Mouse (Mus musculus) kidney, postnatal 0 days (tissue): ENCODE measurements around the gene Gtpbp1. TPM values are rescaled to one million over a fixed set of nuclear protein-coding genes. Genes with fewer than 3 reads are reported as not detected.

Source experiments
- ATAC-seq: fragments of 200-750 bp; cut with Nextera tagmentation; replicated peaks from 2 replicates; pipeline ENCODE4 v1.8.0; 2017; ENCODE audit warnings: low read depth, moderate number of reproducible peaks, moderate TSS enrichment, moderate library complexity; ENCODE audit not compliant: low FRiP score
- DNase-seq: peaks from one replicate; pipeline ENCODE4 v3.0.0-alpha.2; 2016; ENCODE audit warnings: low spot score
- H3K27ac ChIP-seq: fragments of 300-500 bp; sonication (generic); 2 replicates; pipeline ENCODE4 v1.5.1; 2014; ENCODE audit warnings: mild to moderate bottlenecking
- H3K27me3 ChIP-seq: fragments of 300-500 bp; sonication (generic); 2 replicates; pipeline ENCODE4 v1.6.1; 2014; ENCODE audit warnings: low read length, mixed read lengths; ENCODE audit not compliant: insufficient read depth
- H3K36me3 ChIP-seq: fragments of 300-500 bp; sonication (generic); 2 replicates; pipeline ENCODE4 v1.6.1; 2014; ENCODE audit warnings: low read length, mixed read lengths; ENCODE audit not compliant: insufficient read depth
- H3K4me1 ChIP-seq: fragments of 300-500 bp; sonication (generic); replicated peaks from 2 replicates; pipeline ENCODE4 v1.6.1; 2014; ENCODE audit warnings: antibody characterized with exemption, low read length, mixed read lengths; ENCODE audit not compliant: insufficient read depth
- H3K4me2 ChIP-seq: fragments of 300-500 bp; sonication (generic); 2 replicates; pipeline ENCODE4 v1.6.1; 2014; ENCODE audit warnings: mild to moderate bottlenecking, low read length, moderate library complexity, mixed read lengths
- H3K4me3 ChIP-seq: fragments of 300-500 bp; sonication (generic); replicated peaks from 2 replicates; pipeline ENCODE4 v1.5.1; 2014; ENCODE audit warnings: low read depth, low read length
- H3K9ac ChIP-seq: fragments of 300-500 bp; sonication (generic); 2 replicates; pipeline ENCODE4 v1.6.1; 2014; ENCODE audit warnings: low read depth, low read length
- H3K9me3 ChIP-seq: fragments of 300-500 bp; sonication (generic); replicated peaks from 2 replicates; pipeline ENCODE4 v1.6.1; 2016; ENCODE audit warnings: low read length, inconsistent platforms, mixed read lengths
- CTCF ChIP-seq: IDR thresholded peaks from 2 replicates; pipeline ENCODE4 v1.5.1; 2016; ENCODE audit warnings: antibody characterized with exemption, low read depth, mild to moderate bottlenecking, moderate library complexity
- WGBS: fragments of 180-500 bp; shearing (Covaris S2); extraction: QIAGEN DNeasy Blood & Tissue Kit; methylation state at CpG from one replicate; pipeline ENCODE4 v1.1.7; 2014; 5-methylcytosine and 5-hydroxymethylcytosine counted together
- polyA plus RNA-seq: library from polyadenylated mRNA; unstranded; fragments of >200 nt; fragmentation: Nextera tagmentation; extraction: Ambion mirVana; gene quantifications from 2 replicates; pipeline ENCODE4 v1.2.1, GENCODE M21; 2015

Gtpbp1 gene
- polyA plus RNA-seq, 1 experiment from 2014 or later: 24.3 TPM

DNA sequence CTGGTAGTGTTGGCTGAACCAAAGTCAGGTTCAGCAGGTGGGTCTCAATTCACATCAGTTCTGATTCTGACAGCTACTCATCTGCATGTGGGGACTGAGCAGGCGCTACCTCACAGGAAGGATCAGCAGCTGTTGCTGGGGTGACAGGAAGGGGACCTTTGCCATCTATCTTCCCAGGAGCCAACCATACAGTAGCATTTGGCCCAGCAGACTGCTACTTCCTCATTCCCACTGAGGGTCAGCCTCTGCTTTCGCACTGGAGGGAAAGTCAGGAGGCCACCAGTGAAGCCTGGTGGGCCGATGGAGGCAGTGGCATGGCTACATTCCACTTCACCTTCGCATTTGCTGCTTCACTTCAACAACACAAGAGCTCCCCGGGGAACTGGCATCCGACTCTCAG is 77.7 kb downstream of the Gtpbp1 start:
- H3K9me3 ChIP-seq: no peaks in the 10 kb centered on the region
- no peak overlapping the region for H3K4me3 ChIP-seq
- no peak overlapping the region for H3K27ac ChIP-seq
- H3K9ac ChIP-seq: no peak overlapping the region
- H3K36me3 ChIP-seq: 0 out of 2 replicates have a peak, but pooled peaks cover under 1% of the 10 kb centered on the region
- 62% methylated on average over 6 of the region's 6 CpGs for WGBS
- DNase-seq (no peak), ATAC-seq (no peak)
- TF ChIP-seq CTCF: no peak
- H3K4me1 ChIP-seq: peaks cover 3% of the 10 kb centered on the region; the same call in 1 of the 2 replicates
- no peak overlapping the region for H3K4me2 ChIP-seq
- no peaks in the 10 kb centered on the region for H3K27me3 ChIP-seq

DNA sequence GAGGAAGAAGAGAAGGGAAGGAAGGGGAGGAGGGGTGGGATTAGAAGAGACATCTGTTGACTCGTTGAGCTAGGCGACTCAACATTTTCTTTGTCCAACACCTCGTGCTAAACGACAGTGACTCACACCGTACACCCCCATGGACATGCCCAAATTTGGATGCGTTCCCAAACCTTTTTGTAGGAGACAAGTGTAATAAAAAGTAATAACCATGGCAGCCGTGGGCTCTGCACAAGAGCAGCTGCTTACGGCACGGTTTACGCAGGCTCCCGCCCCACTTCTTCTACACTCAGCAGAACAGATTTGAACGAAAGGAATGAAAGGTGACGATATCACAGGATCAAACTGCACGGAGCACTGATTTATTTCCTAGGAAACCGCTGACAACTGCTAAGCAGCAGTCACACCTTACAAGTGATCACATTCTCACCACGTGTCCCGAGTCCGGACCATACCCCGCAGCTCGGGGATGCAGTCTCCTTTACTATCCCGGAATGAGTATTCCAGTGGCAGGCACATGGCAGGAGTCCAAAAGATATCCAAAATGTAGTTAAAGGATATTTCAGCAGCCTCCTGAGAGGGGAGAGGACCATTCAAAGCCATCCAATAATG is 80.1 kb downstream of the Gtpbp1 start:
- no peaks in the 10 kb centered on the region for H3K9me3 ChIP-seq
- no peaks in the 10 kb centered on the region for H3K27me3 ChIP-seq
- H3K4me1 ChIP-seq: peaks cover 7% of the 10 kb centered on the region; the same call in 1 of the 2 replicates
- no peak overlapping the region for H3K4me2 ChIP-seq
- H3K36me3 ChIP-seq: no peaks in the 10 kb centered on the region
- WGBS: 37% methylated on average over 21 of the region's 21 CpGs
- H3K27ac ChIP-seq: no peak overlapping the region
- no peak overlapping the region for H3K4me3 ChIP-seq
- no peak overlapping the region for H3K9ac ChIP-seq
- no peak for TF ChIP-seq CTCF
- DNase-seq (no peak), ATAC-seq (no peak)

Other genes starting within 250 kb of the Gtpbp1 start
- gene Csnk1e, start 235.3 kb upstream of the Gtpbp1 start, polyA plus RNA-seq: 50.9 and 53.9 TPM in 2 replicates
- 0.11 TPM in 1 of 2 replicates, not detected in the other for gene Kcnj4, start 185.6 kb upstream of the Gtpbp1 start, polyA plus RNA-seq
- 41.6 and 54.9 TPM in 2 replicates for gene Kdelr3, start 174.4 kb upstream of the Gtpbp1 start, polyA plus RNA-seq
- gene Ddx17, start 144.1 kb upstream of the Gtpbp1 start, polyA plus RNA-seq: 38.6 and 39.9 TPM in 2 replicates
- gene Dmc1, start 85.7 kb upstream of the Gtpbp1 start, polyA plus RNA-seq: 1.7 and 1.9 TPM in 2 replicates
- gene Fam227a, start 31.9 kb upstream of the Gtpbp1 start, polyA plus RNA-seq: 0.66 and 1.3 TPM in 2 replicates
- 51.7 and 52.7 TPM in 2 replicates for gene Cby1, start 31.6 kb upstream of the Gtpbp1 start, polyA plus RNA-seq
- 264 TPM in 2 replicates for gene Tomm22, start 20.0 kb upstream of the Gtpbp1 start, polyA plus RNA-seq
- gene Josd1, start 2.9 kb upstream of the Gtpbp1 start, polyA plus RNA-seq: 18.8 and 19.0 TPM in 2 replicates
- gene Sun2, start 51.7 kb downstream of the Gtpbp1 start, polyA plus RNA-seq: 3.5 and 4.0 TPM in 2 replicates
- gene Dnal4, start 87.0 kb downstream of the Gtpbp1 start, polyA plus RNA-seq: 59.3 and 61.8 TPM in 2 replicates
- 1.1 and 1.4 TPM in 2 replicates for gene Nptxr, start 113.9 kb downstream of the Gtpbp1 start, polyA plus RNA-seq
- gene Npcd, start 143.4 kb downstream of the Gtpbp1 start, polyA plus RNA-seq: 0.28 TPM in 1 of 2 replicates, not detected in the other
- gene Cbx6, start 143.8 kb downstream of the Gtpbp1 start, polyA plus RNA-seq: 39.0 and 46.6 TPM in 2 replicates
- 26.1 and 26.4 TPM in 2 replicates for gene Apobec3, start 200.8 kb downstream of the Gtpbp1 start, polyA plus RNA-seq